Mouse (Mus musculus) midbrain, embryonic 14.5 days (tissue): ENCODE data around the gene Nr2c2ap. TPM values are rescaled to one million over a fixed set of nuclear protein-coding genes. Genes with fewer than 3 reads are reported as not detected.

Experiments
- ATAC-seq: fragments of 200-750 bp; cut with Nextera tagmentation; 2 replicates; pipeline ENCODE4 v1.8.0; 2017; ENCODE audit warnings: moderate number of reproducible peaks, moderate library complexity; ENCODE audit not compliant: low FRiP score, low TSS enrichment
- DNase-seq: peaks from one replicate; pipeline ENCODE4 v3.0.0-alpha.2; 2015
- H3K27ac ChIP-seq: fragments of 300-500 bp; sonication (generic); replicated peaks from 2 replicates; pipeline ENCODE4 v1.5.1; 2014; ENCODE audit warnings: mild to moderate bottlenecking, low read depth, low read length, moderate library complexity
- H3K27me3 ChIP-seq: fragments of 300-500 bp; sonication (generic); 2 replicates; pipeline ENCODE4 v1.6.1; 2014; ENCODE audit warnings: low read length, control low read depth, mixed read lengths; ENCODE audit not compliant: control insufficient read depth, insufficient read depth
- H3K36me3 ChIP-seq: fragments of 300-500 bp; sonication (generic); 2 replicates; pipeline ENCODE4 v1.6.1; 2014; ENCODE audit warnings: low read length, control low read depth; ENCODE audit not compliant: control insufficient read depth, insufficient read depth
- H3K4me1 ChIP-seq: fragments of 300-500 bp; sonication (generic); 2 replicates; pipeline ENCODE4 v1.6.1; 2014; ENCODE audit warnings: mild to moderate bottlenecking, antibody characterized with exemption, low read length, control low read depth; ENCODE audit not compliant: control insufficient read depth, insufficient read depth
- H3K4me2 ChIP-seq: fragments of 300-500 bp; sonication (generic); 2 replicates; pipeline ENCODE4 v1.6.1; 2014; ENCODE audit warnings: mild to moderate bottlenecking, low read length, moderate library complexity
- H3K4me3 ChIP-seq: fragments of 300-500 bp; sonication (generic); replicated peaks from 2 replicates; pipeline ENCODE4 v1.5.1; 2014; ENCODE audit warnings: low read depth, low read length
- H3K9ac ChIP-seq: fragments of 300-500 bp; sonication (generic); replicated peaks from 2 replicates; pipeline ENCODE4 v1.6.1; 2014; ENCODE audit warnings: mild to moderate bottlenecking, low read length, moderate library complexity
- H3K9me3 ChIP-seq: fragments of 300-500 bp; sonication (generic); 2 replicates; pipeline ENCODE4 v1.6.1; 2016; ENCODE audit warnings: low read length, control low read depth, mixed read lengths; ENCODE audit not compliant: control insufficient read depth
- WGBS: fragments of 180-500 bp; shearing (Covaris S2); extraction: QIAGEN DNeasy Blood & Tissue Kit; methylation state at CpG from one replicate; pipeline ENCODE4 v1.1.7; 2014; 5-methylcytosine and 5-hydroxymethylcytosine counted together
- polyA plus RNA-seq: library from polyadenylated mRNA; unstranded; fragments of >200 nt; fragmentation: Nextera tagmentation; extraction: Ambion mirVana; gene quantifications from 2 replicates; pipeline ENCODE4 v1.2.1, GENCODE M21; 2014

Gene Nr2c2ap
- polyA plus RNA-seq, 1 experiment from 2014 or later, result 25.8 TPM

DNA sequence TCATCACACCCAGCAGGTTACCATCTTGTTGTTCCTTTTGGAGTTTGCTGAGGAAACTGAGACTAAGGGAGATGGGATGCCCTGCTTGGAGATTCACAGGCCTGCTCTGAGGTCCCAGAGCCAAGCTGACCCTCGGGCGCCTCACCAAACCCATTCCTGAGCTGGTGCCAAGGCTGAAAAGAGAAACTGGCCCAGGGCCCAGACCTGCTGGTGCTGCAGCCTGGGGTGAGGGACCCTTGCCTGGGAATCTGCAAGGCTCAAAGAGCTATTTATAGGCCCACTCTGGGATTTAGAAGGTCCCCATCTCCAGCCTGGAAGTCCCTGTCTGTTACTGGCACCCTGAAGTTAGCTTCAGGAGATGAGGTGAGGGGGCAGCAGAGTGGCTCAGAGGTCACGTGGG is 2.7 kb upstream of the Nr2c2ap start:
- no peak overlapping the region for H3K4me2 ChIP-seq
- peaks cover 11% of the 10 kb centered on the region for H3K36me3 ChIP-seq
- H3K9me3 ChIP-seq, result no peaks in the 10 kb centered on the region
- peaks cover 5% of the 10 kb centered on the region; the same call in 1 of the 2 replicates for H3K4me1 ChIP-seq
- no peak overlapping the region for H3K9ac ChIP-seq
- WGBS, result 67% methylated on average over 3 of the region's 3 CpGs
- DNase-seq (peak; percentile 61), ATAC-seq (no peak)
- peak overlapping the region; percentile 37; the same call in 1 of the 2 replicates for H3K27ac ChIP-seq
- no peak overlapping the region for H3K4me3 ChIP-seq
- no peaks in the 10 kb centered on the region for H3K27me3 ChIP-seq

- Histone ChIP-seq H3K27ac (0 out of 2 replicates have a peak overlapping the region, but pooled peaks have one; percentile 4), H3K36me3 (peaks cover 21% of the 10 kb centered on the region), H3K9me3 (no peaks in the 10 kb centered on the region), H3K4me3 (no peak overlapping the region), H3K9ac (no peak overlapping the region), H3K4me2 (no peak overlapping the region), H3K4me1 (peaks cover 5% of the 10 kb centered on the region; the same call in 1 of the 2 replicates), H3K27me3 (no peaks in the 10 kb centered on the region)
- DNase-seq, result peak; percentile 58
- WGBS, result 61% methylated on average over 9 of the region's 9 CpGs
- peak; percentile 31 for ATAC-seq
Measured at GRCm38 (mm10) chr8:70129309-70129952, 1.7 kb upstream of the Nr2c2ap start.

DNA sequence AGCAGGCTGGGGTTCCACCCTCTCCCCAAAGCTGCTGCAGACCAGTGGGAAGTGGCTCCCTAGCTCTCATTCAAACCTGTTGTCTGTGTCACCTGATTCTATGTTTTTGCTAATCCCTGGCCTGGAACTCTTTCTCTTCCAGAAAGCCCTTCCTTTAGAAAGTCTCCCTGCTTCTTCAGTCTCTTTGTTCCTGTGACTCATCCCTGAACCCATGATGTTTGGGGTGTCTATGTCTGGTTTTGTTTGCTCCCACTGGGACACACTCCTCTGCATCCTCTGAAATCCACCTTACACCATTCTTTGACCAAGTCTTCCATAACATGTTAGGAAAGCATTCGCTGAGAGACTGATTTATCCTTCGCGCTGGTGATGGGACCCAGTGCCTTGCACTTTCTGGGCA is 1.1 kb upstream of the Nr2c2ap start:
- Histone ChIP-seq H3K27ac (0 out of 2 replicates have a peak overlapping the region, but pooled peaks have one; percentile 4), H3K27me3 (no peaks in the 10 kb centered on the region), H3K4me1 (peaks cover 5% of the 10 kb centered on the region; the same call in 1 of the 2 replicates), H3K9ac (no peak overlapping the region), H3K36me3 (peaks cover 27% of the 10 kb centered on the region), H3K9me3 (no peaks in the 10 kb centered on the region), H3K4me3 (no peak overlapping the region), H3K4me2 (no peak overlapping the region)
- 90% methylated on average over 3 of the region's 3 CpGs for WGBS
- DNase-seq, result no peak
- no peak for ATAC-seq

GRCm38 (mm10) chr8:70134086-70134485 is 3.0 kb downstream of the Nr2c2ap start:
- H3K4me2 ChIP-seq, result no peak overlapping the region
- no peak overlapping the region for H3K4me3 ChIP-seq
- peaks cover 38% of the 10 kb centered on the region for H3K36me3 ChIP-seq
- ATAC-seq, result no peak
- no peaks in the 10 kb centered on the region for H3K27me3 ChIP-seq
- 87% methylated on average over 5 of the region's 5 CpGs for WGBS
- no peak overlapping the region for H3K9ac ChIP-seq
- DNase-seq, result no peak
- no peak overlapping the region for H3K27ac ChIP-seq
- peaks cover 13% of the 10 kb centered on the region for H3K4me1 ChIP-seq
- no peaks in the 10 kb centered on the region for H3K9me3 ChIP-seq

GRCm38 (mm10) chr8:70134931-70135330 is 3.8 kb downstream of the Nr2c2ap start:
- no peak overlapping the region for H3K4me2 ChIP-seq

DNA sequence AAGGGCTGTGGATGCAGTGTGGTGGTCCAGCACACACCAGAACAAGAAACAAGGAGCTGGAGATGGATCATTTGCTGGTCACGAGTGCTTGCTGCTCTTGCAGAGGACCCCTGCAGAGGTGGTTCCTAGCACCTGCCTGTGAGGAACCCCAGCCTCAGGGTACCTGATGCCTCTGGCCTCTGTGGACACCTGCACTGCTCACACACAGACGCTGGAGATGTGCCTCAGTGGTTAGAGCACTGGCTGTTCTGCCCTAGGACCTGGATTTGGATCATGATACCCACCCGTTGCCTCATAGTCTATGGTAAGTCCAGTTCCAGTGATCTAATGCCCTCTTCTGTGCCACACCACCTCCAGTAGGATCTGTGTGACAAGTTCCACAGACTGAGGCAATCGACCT is 5.5 kb downstream of the Nr2c2ap start:
- 94% methylated on average over 4 of the region's 4 CpGs for WGBS
- no peak overlapping the region for H3K27ac ChIP-seq
- no peaks in the 10 kb centered on the region for H3K27me3 ChIP-seq
- no peak overlapping the region for H3K9ac ChIP-seq
- no peak for ATAC-seq
- H3K36me3 ChIP-seq, result peaks cover 38% of the 10 kb centered on the region
- no peaks in the 10 kb centered on the region for H3K9me3 ChIP-seq
- H3K4me3 ChIP-seq, result no peak overlapping the region
- H3K4me2 ChIP-seq, result no peak overlapping the region
- no peak for DNase-seq
- peaks cover 22% of the 10 kb centered on the region for H3K4me1 ChIP-seq

More at GRCm38 (mm10) chr8:70134931-70135330, 3.8 kb downstream of the Nr2c2ap start:
- Histone ChIP-seq H3K27ac (no peak overlapping the region), H3K36me3 (peaks cover 38% of the 10 kb centered on the region), H3K27me3 (no peaks in the 10 kb centered on the region), H3K4me3 (no peak overlapping the region), H3K4me1 (peaks cover 13% of the 10 kb centered on the region), H3K9me3 (no peaks in the 10 kb centered on the region), H3K9ac (no peak overlapping the region)
- WGBS, result 91% methylated on average over 9 of the region's 9 CpGs
- DNase-seq (no peak), ATAC-seq (no peak)

GRCm38 (mm10) chr8:70137890-70138289 is 6.8 kb downstream of the Nr2c2ap start:
- no peak for ATAC-seq
- H3K4me1 ChIP-seq, result peaks cover 19% of the 10 kb centered on the region
- H3K4me3 ChIP-seq, result peak overlapping the region; percentile 55; the same call in 1 of the 2 replicates
- H3K9me3 ChIP-seq, result no peaks in the 10 kb centered on the region
- H3K4me2 ChIP-seq, result peak overlapping the region; percentile 65
- H3K36me3 ChIP-seq, result peaks cover 42% of the 10 kb centered on the region
- H3K9ac ChIP-seq, result peak overlapping the region; percentile 12; the same call in 1 of the 2 replicates
- no peak for DNase-seq
- no peak overlapping the region for H3K27ac ChIP-seq
- WGBS, result 82% methylated on average over 4 of the region's 4 CpGs
- H3K27me3 ChIP-seq, result no peaks in the 10 kb centered on the region

- Histone ChIP-seq H3K36me3 (peaks cover 37% of the 10 kb centered on the region), H3K4me3 (peak within 1 kb of the TSS; percentile 55), H3K27ac (peak within 1 kb of the TSS; percentile 62), H3K4me2 (peak within 1 kb of the TSS; percentile 66), H3K9ac (peak within 1 kb of the TSS; percentile 68), H3K4me1 (peaks cover 19% of the 10 kb centered on the region), H3K9me3 (no peaks in the 10 kb centered on the region), H3K27me3 (no peaks in the 10 kb centered on the region)
- DNase-seq (peak; percentile 100), ATAC-seq (peak; percentile 97)
- WGBS, result under 1% methylated on average over 46 of the region's 46 CpGs
Measured at GRCm38 (mm10) chr8:70139026-70139857, 8.1 kb downstream of the Nr2c2ap start, which contains the start of the genes Rfxank, Borcs8 and Mef2b. Gene Rfxank (minus strand): TSS chr8:70139154. Gene Borcs8 (plus strand): TSS chr8:70139499. Gene Mef2b (plus strand): TSS chr8:70139711.
